Mouse (Mus musculus) left cerebral cortex, adult 8-10 months (tissue): ENCODE data around the gene Atox1. TPM values are rescaled to one million over a fixed set of nuclear protein-coding genes. Genes with fewer than 3 reads are reported as not detected.
"Not testable (repeated sequence)": the region's sequence is repeated elsewhere in the genome, so short reads cannot be mapped to it uniquely, and the experiment has no call there.

Source experiments
- DNase-seq, 2 experiments: peaks; one replicate each; pipeline ENCODE4 v3.0.0; 2022; ENCODE audit warnings: low spot score in 2 of 2
- total RNA-seq, 4 experiments: library from RNA; stranded (reverse); gene quantifications; 2 replicates each; pipeline ENCODE4 v1.2.4; 2022

The Atox1 gene
- total RNA-seq, 4 experiments from 2014 or later, result 98.2 to 107 (median 104) TPM

DNA sequence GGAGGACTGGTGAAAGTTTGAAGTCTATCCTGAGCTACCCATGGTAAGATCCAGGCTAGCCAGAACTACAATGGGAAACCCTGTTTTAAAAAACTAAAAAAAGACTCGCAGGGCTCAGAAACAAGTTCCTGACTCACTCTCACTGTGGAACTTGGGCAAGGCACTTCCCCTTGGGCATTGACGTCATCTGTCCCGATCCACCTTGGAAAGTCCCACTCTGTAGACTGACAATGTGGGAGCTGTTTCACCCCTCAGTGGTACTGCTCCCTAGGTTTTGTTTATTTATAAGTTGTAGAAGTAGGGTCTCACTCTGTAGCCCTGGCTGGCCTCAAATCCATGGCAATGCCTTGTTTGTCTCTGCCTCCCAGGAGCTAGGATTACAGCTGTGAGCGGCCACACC is 7.4 kb downstream of the Atox1 start:
- DNase-seq, result no peak

GRCm38 (mm10) chr11:55450311-55450710 is 10.7 kb downstream of the Atox1 start:
- no peak for DNase-seq

GRCm38 (mm10) chr11:55449531-55449930 is 11.5 kb downstream of the Atox1 start:
- DNase-seq, result no peak

- DNase-seq, result peak; percentile 48 to 51
Measured at GRCm38 (mm10) chr11:55446579-55446978, 14.5 kb downstream of the Atox1 start.

DNA sequence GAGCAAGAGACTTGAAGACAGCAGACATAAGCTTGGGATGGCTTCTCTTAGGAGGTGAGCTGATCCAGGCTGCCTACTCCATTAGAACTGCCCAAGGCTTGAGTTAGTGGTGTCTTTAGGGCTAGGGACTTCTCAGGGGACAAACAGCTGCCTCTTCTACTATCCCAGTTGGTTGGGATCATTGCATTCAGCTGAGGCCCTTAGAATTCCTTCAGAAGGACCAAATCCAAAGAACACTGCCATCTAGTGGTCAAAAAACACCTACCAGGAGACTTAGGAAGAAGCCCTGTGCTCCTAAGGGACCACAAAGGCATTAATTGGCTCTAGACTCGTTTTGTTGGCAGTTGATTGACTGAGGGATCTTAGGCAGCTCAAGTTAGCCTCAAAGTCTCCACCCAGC is 16.3 kb downstream of the Atox1 start:
- no peak for DNase-seq

DNA sequence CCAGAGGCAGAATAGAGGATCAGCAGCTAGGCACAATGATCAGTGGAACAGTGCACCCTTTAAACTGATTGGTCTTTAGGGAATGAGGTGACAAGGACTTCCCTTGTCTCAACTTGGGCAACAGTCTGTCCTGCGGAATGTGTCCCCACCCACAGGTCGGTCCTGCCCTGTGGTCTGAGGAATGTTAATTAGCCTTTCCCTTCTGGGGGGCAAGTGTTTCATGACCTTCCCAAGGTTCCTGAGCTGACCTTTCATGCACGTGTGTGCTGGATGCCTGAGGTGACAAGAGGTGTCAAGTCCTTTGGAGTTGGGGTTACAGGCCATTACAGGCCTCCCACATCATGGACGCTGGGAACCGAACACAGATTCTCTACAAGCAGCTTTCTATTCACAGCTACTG is 21.3 kb downstream of the Atox1 start:
- DNase-seq, result no peak

DNA sequence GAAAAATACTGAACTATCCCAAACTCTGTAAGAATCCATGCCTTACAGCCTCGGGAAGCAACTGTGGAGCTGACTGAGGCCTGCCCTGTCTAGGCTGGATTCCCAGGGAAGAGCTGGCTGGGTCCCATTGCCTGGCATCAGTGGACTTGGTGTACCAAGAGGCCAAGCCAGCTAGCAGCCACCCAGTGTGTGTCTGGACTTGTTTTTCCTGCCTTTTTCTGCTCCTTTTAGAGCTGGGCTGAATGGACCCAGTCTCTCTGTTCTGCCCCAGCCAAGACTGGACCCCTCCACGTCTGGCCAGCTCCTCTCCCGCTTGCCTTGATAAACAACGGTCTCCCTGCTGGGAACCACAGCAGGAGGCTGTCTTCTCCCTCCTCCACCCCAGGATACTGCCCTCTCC is 23.0 kb downstream of the Atox1 start:
- DNase-seq, result no peak

DNA sequence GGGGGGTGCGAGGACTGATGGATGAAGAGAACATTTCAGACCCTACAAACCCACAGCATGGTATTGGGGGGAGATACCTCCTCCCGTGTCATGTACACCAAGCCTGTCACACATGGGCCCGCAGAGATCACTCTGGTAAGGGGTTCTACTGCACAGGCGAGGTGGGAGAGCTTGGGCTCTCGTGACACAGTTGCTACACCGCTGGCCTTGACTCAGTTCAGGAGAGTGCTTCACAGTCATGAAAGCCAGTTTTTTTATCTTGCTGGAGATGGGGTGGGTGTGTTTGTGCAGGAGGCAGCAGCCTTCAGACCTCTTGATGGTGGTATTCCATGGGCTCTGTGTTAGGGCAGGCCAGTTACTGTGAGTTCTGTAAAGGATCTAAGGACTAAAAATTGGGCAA is 24.9 kb downstream of the Atox1 start:
- DNase-seq, result no peak

DNA sequence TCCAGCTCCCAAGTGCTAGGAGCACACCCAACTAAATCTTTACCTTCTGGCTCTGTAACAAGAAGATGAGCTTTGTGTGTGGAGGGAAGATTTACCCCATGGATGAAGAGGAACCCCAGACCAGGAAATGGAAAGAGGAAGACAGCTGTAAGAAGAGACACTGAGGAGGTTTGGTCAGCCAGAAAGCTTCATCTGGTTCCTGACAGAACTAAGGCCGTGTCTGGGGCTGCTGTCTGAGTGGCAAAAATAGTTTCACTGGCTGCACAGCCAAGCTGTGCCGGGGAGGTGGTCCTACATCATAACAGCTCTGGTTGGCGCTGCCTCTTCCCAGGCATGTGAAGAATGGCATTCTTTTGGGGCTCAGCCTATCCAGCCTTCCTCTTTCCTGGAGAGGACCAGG is 28.1 kb downstream of the Atox1 start:
- no peak for DNase-seq

DNA sequence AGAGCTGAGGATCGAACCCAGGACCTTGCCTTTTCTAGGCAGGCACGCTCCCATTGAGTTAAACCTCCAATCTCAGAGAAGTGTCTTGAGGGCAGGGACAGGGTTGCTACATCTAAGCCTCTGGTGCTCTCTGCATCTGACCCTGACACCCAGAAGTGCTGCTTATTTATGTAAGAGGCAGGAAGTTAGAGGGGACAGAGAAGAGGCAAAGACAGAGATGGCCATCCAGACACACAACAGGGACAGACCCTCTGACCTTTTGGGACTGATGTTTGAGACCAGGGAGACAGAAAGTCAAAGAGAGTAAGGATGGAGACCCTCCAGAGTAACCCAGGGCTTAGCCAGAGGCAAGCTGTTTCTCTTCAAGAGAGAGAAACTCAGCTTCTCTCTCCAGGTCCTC is 31.1 kb downstream of the Atox1 start:
- no peak for DNase-seq

- no peak for DNase-seq
Measured at GRCm38 (mm10) chr11:55428186-55429012, 32.6 kb downstream of the Atox1 start.

DNA sequence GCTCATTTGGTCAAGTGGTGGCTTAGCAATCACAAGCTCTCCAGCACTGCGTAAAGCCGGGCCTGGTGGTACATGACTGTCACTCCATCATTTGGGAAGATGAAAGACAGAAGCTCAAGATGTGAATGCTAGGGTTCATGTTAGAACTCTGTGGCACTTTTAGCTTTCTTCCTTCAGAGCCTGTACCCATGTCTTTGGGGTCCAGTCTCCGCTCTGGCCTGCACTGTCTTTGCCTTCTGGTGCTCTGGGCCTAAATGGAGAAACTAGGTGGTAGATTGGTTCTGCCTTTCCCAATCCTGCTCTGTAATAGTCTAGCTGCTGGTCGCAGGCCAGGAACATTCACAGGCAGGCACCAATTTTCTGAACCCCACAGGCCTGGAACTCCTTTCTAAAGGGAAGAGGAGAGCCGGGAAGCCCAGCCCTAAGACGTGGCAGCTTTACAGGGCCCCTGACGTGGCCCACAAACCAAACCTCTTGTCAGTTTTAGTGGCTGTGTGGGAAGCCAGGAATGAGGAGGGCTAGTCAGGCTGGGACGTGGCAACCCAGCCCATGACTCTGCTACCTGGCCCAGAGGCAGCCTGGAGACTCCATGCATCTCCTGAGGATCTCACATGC is 36.2 kb downstream of the Atox1 start:
- DNase-seq, result no peak

DNA sequence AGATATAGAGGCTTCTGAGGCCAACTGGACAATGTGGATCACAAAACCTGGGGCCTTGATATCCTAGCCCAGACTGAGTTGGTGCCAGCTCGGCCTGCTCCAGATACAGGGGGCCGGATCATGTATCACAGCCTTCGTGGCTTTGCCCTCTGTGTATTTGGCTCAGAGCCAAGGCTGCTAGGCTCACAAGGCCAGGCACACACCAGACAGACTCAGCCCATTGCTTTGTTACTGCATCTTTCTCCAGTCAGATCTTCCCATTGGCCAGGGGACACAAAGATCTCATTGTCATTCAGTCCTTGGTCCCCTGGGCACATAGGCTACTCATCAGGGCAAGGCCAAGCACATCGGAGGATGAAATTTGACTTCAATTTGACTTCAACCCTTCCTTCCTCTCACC is 37.3 kb downstream of the Atox1 start:
- DNase-seq, result peak in 1 of 2 experiments; percentile 22

- no peak for DNase-seq
Measured at GRCm38 (mm10) chr11:55422978-55423377, 38.1 kb downstream of the Atox1 start, which contains the start of gene Sparc. Gene Sparc, minus strand, starts transcription at chr11:55423183.

DNA sequence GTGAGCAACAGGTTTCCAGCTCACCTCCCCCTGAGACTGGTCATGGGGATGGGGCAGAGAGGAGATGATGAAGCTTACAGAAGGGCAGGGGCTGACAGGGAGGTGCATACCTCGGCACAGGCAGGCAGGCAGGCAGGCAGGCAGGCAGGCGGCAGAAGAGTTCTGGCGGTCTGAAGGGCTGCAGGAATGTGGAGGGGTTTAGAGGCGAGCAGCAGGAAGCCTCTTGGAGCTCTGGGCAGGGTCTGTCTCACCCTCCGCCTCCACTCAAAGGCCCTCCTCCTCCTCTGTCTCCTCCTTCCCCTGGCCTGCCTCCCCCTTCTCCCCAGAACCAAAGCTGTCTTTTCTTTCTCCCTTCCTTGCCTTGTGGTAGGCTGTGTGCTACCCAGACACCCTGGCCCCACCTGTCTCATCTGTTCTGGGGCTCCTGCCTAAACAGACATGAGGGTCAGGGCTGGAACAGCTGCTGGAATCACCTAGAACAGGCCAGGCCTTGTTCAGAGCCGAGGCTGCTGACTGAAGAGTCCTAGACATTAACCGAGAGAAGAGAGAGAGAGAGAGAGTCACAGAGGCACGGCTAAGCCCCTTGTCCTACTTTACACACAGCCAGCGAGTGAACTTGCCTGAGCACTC is 41.2 kb downstream of the Atox1 start:
- DNase-seq, result no peak

GRCm38 (mm10) chr11:55419296-55419677 is 41.8 kb downstream of the Atox1 start:
- peak in 1 of 2 experiments; percentile 24 for DNase-seq

DNA sequence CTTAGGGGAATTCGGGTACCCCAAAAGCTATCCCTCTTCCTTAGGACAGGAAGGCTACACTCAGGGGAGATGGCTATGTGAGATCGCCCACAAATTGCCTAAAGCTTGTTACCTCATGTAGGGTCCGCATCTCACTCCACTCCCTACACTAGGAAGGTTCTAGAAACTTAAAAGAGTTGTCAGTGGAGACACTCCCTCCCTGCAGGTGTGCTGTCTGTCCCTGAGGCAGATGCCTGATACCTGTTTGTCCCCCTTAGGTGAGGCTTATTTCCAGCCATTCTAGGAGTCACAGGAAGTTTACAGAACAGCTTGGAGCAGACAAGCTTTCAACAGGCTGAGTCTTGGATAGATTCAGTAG is 42.4 kb downstream of the Atox1 start:
- no peak for DNase-seq

DNA sequence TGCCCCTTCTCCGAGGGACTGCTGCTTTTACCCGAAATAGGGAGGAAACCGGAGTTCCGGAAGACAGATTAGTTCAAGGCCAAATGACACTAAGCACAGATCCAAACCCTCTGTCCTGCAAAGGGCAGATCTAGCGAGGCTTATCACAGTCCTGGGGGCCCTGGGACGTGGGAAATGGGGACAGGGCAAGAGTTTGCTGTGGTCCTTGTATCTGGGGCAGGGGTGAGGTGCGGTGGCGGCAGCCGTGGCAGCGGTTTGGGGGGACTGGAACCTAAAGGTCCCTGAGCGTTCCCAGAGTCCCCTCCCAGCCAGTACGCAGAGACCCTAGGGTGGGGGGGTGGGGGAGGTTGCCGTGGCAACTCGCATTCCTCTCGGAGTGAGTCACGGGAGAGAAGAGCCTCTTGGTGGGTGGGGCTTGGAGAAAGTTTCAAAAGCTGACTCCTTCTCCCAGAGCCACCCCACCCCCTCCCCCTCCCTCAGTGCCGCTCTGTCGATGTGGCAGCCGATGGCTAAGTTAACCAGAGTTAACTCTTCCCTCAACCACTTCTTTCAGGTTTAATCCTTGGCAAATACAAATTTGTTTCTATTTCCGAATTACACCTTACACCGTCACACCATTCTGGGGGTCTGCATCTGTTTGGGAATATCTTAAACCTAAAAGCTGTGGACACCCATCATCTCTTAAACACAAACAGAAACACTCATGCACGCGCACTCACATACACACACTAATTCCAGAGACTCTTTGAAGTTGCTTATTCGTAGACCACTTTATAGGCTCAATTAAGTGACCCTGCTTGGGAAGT is 42.9 kb downstream of the Atox1 start:
- DNase-seq, result no peak

GRCm38 (mm10) chr11:55416609-55417265 is 44.3 kb downstream of the Atox1 start:
- DNase-seq, result no peak

DNA sequence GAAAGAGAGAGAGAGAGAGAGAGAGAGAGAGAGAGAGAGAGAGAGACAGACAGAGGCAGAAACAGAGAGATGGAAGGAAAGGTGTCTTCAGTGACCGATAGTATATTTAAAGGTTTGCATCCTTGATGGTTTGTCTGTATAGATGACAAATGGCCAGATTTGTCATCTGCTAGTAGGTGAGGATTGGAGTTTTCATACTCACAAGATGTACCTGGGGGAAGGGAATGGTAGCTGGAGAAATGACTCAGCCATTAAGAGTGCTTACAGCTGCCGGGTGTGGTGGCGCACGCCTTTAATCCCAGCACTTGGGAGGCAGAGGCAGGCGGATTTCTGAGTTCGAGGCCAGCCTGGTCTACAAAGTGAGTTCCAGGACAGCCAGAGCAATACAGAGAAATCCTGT is 45.3 kb downstream of the Atox1 start:
- not testable (repeated sequence) for DNase-seq

DNA sequence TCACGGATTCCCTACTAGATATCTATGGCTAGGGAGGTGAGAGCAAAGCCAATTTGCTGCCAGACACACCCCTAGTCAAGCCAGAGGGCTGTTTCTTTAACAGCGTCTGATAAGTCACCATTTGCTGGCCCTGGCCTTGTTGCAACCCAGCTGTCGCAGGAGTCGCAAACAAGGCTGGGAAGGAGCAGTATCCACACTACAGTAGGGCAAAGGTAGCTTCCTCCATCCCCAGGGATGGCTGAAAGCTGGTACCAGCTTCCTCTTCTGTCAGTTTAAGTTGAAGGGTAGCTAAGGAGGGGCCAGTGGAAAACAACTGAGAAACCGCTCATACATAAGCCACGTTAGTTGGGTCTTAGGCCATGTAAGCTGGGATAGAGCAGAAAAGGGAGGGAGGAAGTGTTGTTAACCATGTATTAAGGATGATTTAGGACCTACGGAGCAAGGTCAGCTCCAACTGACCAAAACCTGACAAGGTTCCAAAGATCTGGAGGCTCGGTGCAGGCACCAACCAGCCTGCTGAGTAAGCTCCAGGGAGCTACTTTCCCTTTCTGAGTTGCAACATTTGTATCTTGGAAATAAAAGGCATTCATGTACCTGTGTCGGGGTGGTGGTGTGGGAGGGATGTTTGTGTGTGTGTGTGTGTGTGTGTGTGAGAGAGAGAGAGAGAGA is 45.9 kb downstream of the Atox1 start:
- no peak for DNase-seq
